Mouse (Mus musculus) megakaryocyte, embryonic 14.5 days (primary cell): ENCODE measurements around the gene Abcb10. TPM values are rescaled to one million over a fixed set of nuclear protein-coding genes. Genes with fewer than 3 reads are reported as not detected.
"Not testable (repeated sequence)": the region's sequence is repeated elsewhere in the genome, so short reads cannot be mapped to it uniquely, and the experiment has no call there.

Experiments used
- H3K27me3 ChIP-seq: replicated peaks from 2 replicates; pipeline ENCODE3; 2012; ENCODE audit warnings: inconsistent platforms
- H3K36me3 ChIP-seq: replicated peaks from 2 replicates; pipeline ENCODE3; 2012; ENCODE audit warnings: low read length, inconsistent platforms, mixed read lengths
- H3K4me1 ChIP-seq: 2 replicates; pipeline ENCODE4 v1.6.1; 2012; ENCODE audit warnings: inconsistent platforms
- H3K4me3 ChIP-seq: replicated peaks from 2 replicates; pipeline ENCODE3; 2012; ENCODE audit warnings: moderate library complexity, mild to moderate bottlenecking, inconsistent platforms
- H3K9me3 ChIP-seq: 2 replicates; pipeline ENCODE4 v1.6.1; 2012; ENCODE audit warnings: inconsistent platforms
- FLI1 ChIP-seq: IDR thresholded peaks from 2 replicates; pipeline ENCODE4 v1.6.1; 2012; ENCODE audit warnings: low read length, inconsistent platforms, mixed read lengths
- GATA1 ChIP-seq: IDR thresholded peaks from 3 replicates; pipeline ENCODE4 v1.6.1; 2012; ENCODE audit warnings: mixed read lengths, low read length, inconsistent platforms, borderline replicate concordance
- polyA plus RNA-seq: library from polyadenylated mRNA; stranded (reverse); fragments of >175 nt; gene quantifications from 2 replicates; pipeline ENCODE4 v1.2.3, GENCODE M21; 2012; ENCODE audit warnings: low replicate concordance; ENCODE audit not compliant: insufficient read depth

Abcb10 gene
- polyA plus RNA-seq, 1 experiment, result 2.7 TPM

GRCm38 (mm10) chr8:123982291-123982793 is 580 bp downstream of the Abcb10 start:
- H3K36me3 ChIP-seq, result no peaks in the 10 kb centered on the region
- TF ChIP-seq FLI1 (no peak), GATA1 (no peak)
- peak overlapping the region; percentile 94 for H3K4me3 ChIP-seq
- H3K27me3 ChIP-seq, result no peaks in the 10 kb centered on the region
- H3K9me3 ChIP-seq, result no peaks in the 10 kb centered on the region
- H3K4me1 ChIP-seq, result peaks cover 68% of the 10 kb centered on the region

- Histone ChIP-seq H3K4me1 (peaks cover 67% of the 10 kb centered on the region), H3K36me3 (no peaks in the 10 kb centered on the region), H3K4me3 (peak overlapping the region; percentile 62), H3K27me3 (no peaks in the 10 kb centered on the region), H3K9me3 (no peaks in the 10 kb centered on the region)
- TF ChIP-seq FLI1 (no peak), GATA1 (no peak)
These were observed 1.2 kb downstream of the Abcb10 start for GRCm38 (mm10) chr8:123981674-123982073.

DNA sequence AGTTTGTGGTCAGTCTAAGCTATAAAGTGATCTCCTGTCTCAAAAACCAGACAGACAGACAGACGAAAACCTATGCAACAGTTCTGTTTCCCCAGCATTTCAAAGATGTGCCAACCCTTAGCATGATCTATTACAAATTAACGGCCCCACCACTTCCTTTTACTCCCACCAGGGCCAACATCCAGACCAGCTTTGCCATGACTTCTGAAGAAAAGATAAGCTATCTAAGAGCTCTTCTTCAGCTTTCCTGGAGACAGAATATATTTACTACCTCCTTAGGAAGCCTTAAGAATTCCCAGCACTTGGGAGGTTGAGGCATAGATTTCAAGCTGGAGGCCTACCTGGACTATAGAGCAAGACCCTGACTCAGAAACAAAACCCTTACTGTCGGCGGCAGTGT is 2.7 kb downstream of the Abcb10 start:
- no peak for TF ChIP-seq FLI1
- no peak for TF ChIP-seq GATA1
- Histone ChIP-seq H3K4me3 (peak overlapping the region; percentile 52), H3K27me3 (no peaks in the 10 kb centered on the region), H3K9me3 (peaks cover 6% of the 10 kb centered on the region), H3K4me1 (peaks cover 63% of the 10 kb centered on the region), H3K36me3 (peaks cover 3% of the 10 kb centered on the region)

DNA sequence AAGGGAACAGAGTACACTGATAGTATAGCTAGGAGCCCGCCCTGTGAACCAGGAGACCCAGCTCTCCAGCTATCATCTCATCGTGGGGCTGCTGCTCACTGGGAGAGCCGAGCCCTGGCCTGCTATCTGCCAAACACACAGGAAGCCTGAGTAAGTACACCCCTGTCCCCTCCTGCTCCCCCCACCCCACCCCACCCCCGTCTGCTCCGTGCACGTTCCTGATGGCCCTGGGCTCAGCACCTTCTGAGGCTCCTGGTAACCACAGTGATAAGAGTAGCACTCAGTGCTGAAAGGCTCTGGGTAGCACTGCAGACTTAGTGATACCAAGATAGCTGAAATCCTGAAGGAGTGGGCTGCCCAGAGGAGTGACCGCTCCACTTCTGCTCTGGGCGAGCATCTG is 4.0 kb downstream of the Abcb10 start:
- no peaks in the 10 kb centered on the region for H3K27me3 ChIP-seq
- peak overlapping the region; percentile 1 for H3K4me3 ChIP-seq
- TF ChIP-seq FLI1 (no peak), GATA1 (no peak)
- H3K9me3 ChIP-seq, result peaks cover 15% of the 10 kb centered on the region
- peaks cover 59% of the 10 kb centered on the region for H3K4me1 ChIP-seq
- peaks cover 11% of the 10 kb centered on the region for H3K36me3 ChIP-seq

DNA sequence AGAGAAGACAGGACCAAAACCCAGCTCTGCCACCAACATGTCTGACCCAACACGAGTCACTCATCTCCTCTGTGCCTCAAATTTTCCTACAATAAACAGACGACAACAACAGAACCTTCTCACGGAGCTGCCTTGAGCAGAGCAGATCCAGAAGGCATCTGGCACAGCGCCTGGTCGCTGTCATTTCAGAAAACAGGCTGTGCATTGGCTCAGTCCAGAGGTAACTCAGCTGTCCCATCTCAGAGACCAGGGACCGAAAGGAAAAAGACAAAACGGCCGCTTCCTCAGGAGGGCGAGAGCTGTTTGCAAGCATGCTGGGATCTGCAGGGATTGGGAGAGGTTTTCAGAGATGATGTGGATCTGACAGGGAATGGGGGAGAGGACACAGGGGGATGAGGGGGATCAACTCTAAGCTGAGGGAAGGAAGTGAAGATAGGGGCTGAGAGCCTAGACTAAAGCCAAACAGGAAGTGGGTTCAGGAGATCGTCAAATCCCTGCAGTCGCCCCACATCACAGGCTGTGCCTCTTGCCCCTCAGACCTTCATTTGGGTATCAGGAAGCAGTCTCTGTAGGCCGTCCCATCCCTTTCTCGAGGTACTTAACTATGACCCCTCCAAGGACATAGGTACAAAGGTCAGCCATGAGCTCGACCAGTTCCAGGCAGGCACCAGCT is 4.6 kb downstream of the Abcb10 start:
- peak overlapping the region; percentile 1 for H3K4me3 ChIP-seq
- TF ChIP-seq FLI1, result no peak
- TF ChIP-seq GATA1, result no peak
- peaks cover 11% of the 10 kb centered on the region for H3K36me3 ChIP-seq
- no peaks in the 10 kb centered on the region for H3K27me3 ChIP-seq
- peaks cover 57% of the 10 kb centered on the region for H3K4me1 ChIP-seq
- H3K9me3 ChIP-seq, result peaks cover 15% of the 10 kb centered on the region

GRCm38 (mm10) chr8:123977499-123977898 is 5.4 kb downstream of the Abcb10 start:
- TF ChIP-seq GATA1 (no peak), FLI1 (no peak)
- Histone ChIP-seq H3K4me3 (no peak overlapping the region), H3K27me3 (no peaks in the 10 kb centered on the region), H3K4me1 (peaks cover 60% of the 10 kb centered on the region), H3K9me3 (peaks cover 15% of the 10 kb centered on the region), H3K36me3 (peaks cover 11% of the 10 kb centered on the region)

DNA sequence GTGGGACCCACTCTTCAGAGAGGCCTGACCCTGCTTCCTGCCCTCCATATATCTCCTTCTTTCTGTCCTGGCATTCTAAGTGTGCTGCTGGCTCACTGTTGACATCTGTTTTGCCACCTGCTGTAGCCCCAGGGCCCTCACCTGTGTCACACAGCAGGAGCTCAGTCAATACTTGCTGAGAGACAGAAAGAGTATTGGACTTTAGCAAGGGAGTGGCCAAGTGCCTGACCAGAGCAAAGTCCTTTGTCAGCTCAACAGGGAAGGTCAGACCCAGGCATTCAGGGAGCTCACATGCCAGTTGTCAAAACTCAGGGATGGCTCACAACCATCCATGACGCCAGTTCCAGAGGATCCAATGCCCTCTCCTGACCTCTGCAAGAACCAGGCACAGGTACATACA is 9.4 kb downstream of the Abcb10 start:
- peaks cover 29% of the 10 kb centered on the region for H3K4me1 ChIP-seq
- no peaks in the 10 kb centered on the region for H3K27me3 ChIP-seq
- H3K9me3 ChIP-seq, result peaks cover 15% of the 10 kb centered on the region
- peaks cover 35% of the 10 kb centered on the region for H3K36me3 ChIP-seq
- TF ChIP-seq GATA1 (no peak), FLI1 (no peak)
- H3K4me3 ChIP-seq, result no peak overlapping the region

DNA sequence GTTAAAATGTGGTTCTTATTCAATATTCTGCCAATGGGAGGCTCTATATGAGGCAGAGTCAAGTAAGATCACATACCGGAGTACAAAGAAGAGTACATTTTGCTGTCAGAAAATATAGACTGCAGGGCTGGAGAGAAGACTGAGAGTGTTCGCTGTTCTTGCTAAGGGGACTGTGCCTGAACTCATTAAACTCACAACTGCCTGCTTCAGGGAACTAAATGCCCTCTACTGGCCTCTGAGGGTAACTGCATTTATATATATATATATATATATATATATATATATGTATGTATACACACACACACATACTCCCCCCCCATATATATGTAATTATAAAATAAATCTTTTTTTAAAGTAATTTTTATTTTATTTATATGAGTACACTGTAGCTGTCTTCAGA is 16.0 kb downstream of the Abcb10 start:
- TF ChIP-seq GATA1 (no peak), FLI1 (no peak)
- peaks cover 10% of the 10 kb centered on the region; the same call in 1 of the 2 replicates for H3K4me1 ChIP-seq
- no peaks in the 10 kb centered on the region for H3K27me3 ChIP-seq
- H3K9me3 ChIP-seq, result no peaks in the 10 kb centered on the region
- H3K36me3 ChIP-seq, result peaks cover 69% of the 10 kb centered on the region
- no peak overlapping the region for H3K4me3 ChIP-seq

DNA sequence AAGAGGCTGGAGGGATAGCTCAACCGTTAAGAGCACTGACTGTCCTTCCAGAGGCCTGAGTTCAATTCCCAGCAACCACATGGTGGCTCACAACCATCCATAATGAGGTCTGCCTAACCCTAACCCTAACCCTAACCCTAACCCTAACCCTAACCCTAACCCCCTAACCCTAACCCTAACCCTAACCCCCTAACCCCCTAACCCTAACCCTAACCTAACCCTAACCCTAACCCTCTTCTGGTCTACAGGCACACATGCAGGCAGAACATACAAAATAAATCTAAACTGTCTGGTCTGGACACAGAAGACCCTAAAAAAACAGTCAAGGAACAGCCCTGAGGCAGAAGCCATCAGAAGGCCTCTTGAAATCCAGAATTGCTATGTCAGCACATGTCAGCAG is 21.6 kb downstream of the Abcb10 start:
- Histone ChIP-seq H3K27me3 (no peaks in the 10 kb centered on the region), H3K36me3 (peaks cover 86% of the 10 kb centered on the region), H3K9me3 (no peaks in the 10 kb centered on the region), H3K4me1 (peaks cover 10% of the 10 kb centered on the region), H3K4me3 (no peak overlapping the region)
- TF ChIP-seq FLI1, result no peak
- no peak for TF ChIP-seq GATA1

GRCm38 (mm10) chr8:123960556-123960955 is 22.4 kb downstream of the Abcb10 start:
- not testable (repeated sequence) for H3K4me3 ChIP-seq, H3K27me3 ChIP-seq, H3K9me3 ChIP-seq
- Histone ChIP-seq H3K4me1 (peaks cover 10% of the 10 kb centered on the region), H3K36me3 (peaks cover 85% of the 10 kb centered on the region)
